Mouse (Mus musculus) testis, adult 2 months (tissue): ENCODE data around the gene Umodl1. TPM values are rescaled to one million over a fixed set of nuclear protein-coding genes. Genes with fewer than 3 reads are reported as not detected.

Experiments used
- H3K27ac ChIP-seq: fragments of 200-500 bp; 2 replicates; pipeline ENCODE4 v1.5.1; 2012; ENCODE audit warnings: low read depth, low read length; ENCODE audit not compliant: control insufficient read depth, insufficient read depth
- H3K27me3 ChIP-seq: fragments of 200-500 bp; 2 replicates; pipeline ENCODE4 v1.6.1; 2012; ENCODE audit warnings: mild to moderate bottlenecking, low read length, moderate library complexity; ENCODE audit not compliant: control insufficient read depth, insufficient read depth
- H3K36me3 ChIP-seq: fragments of 200-500 bp; 2 replicates; pipeline ENCODE4 v1.6.1; 2012; ENCODE audit warnings: mild to moderate bottlenecking, low read length; ENCODE audit not compliant: control insufficient read depth, insufficient read depth
- H3K4me1 ChIP-seq: fragments of 200-500 bp; 2 replicates; pipeline ENCODE4 v1.6.1; 2012; ENCODE audit warnings: low read length; ENCODE audit not compliant: control insufficient read depth, insufficient read depth
- H3K4me3 ChIP-seq: fragments of 200-500 bp; 2 replicates; pipeline ENCODE4 v1.5.1; 2012; ENCODE audit warnings: low read depth, mild to moderate bottlenecking, low read length, moderate library complexity, mixed read lengths; ENCODE audit not compliant: control insufficient read depth
- CTCF ChIP-seq: fragments of 200-500 bp; IDR thresholded peaks from 2 replicates; pipeline ENCODE4 v1.5.1; 2012; ENCODE audit warnings: low read depth, mild to moderate bottlenecking, inconsistent platforms, low read length, moderate library complexity; ENCODE audit not compliant: control insufficient read depth, insufficient read depth, insufficient replicate concordance
- POLR2A ChIP-seq: fragments of 200-500 bp; IDR thresholded peaks from 2 replicates; pipeline ENCODE4 v1.6.1; 2012; ENCODE audit warnings: low read depth, mild to moderate bottlenecking, inconsistent platforms, low read length, moderate library complexity; ENCODE audit not compliant: control insufficient read depth
- polyA plus RNA-seq: library from polyadenylated mRNA; depleted of rRNA; stranded (reverse); fragments of >200 nt; gene quantifications from 2 replicates; pipeline ENCODE4 v1.2.3, GENCODE M21; 2012

The Umodl1 gene
- polyA plus RNA-seq, 1 experiment = 10.7 TPM

DNA sequence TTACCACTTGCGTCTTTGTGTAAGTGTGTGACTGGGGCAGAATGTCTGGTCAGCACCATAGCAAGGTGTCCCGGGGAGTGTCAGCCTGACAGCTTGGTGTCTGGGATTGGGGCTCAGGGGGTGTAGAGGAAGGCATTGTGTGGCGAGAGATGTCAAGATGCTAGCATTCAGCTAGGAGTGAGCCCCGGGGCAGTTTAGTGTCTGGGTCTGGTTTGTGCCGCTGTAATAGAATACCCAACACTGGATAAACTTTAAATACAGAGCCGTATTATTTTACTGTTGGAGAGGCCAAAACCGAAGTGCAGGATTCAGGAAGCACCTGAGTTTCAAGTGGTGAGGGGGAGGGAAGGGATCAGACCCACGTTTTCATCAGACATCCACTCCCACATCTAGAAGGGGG lies 82.9 kb downstream of the Umodl1 start:
- no peaks in the 10 kb centered on the region for H3K27me3 ChIP-seq
- H3K4me1 ChIP-seq = no peaks in the 10 kb centered on the region; the same call in none of the 2 replicates
- no peak overlapping the region for H3K4me3 ChIP-seq
- no peaks in the 10 kb centered on the region for H3K36me3 ChIP-seq
- H3K27ac ChIP-seq = no peak overlapping the region
- TF ChIP-seq POLR2A (no peak), CTCF (no peak)

DNA sequence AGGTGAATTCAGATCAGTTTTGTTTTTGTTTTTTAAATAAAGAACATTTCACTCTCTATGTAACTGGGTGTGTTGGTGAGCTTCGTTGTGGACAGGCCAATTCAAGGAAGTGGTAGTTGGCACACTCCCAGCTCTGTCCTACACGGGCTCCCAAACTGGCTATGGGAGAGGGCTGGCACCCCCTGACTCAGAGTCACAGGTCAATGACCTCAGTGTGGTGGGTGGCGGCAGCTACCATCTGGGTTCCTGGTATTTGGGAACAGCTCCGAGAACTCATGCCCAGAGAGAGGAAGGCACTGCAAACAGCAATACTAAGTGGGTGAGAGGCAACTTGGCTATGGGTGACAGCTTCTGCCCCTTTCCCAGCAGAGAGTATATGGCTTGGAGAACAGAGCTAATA lies 83.9 kb downstream of the Umodl1 start:
- H3K27ac ChIP-seq = no peak overlapping the region
- no peak overlapping the region for H3K4me3 ChIP-seq
- no peaks in the 10 kb centered on the region for H3K36me3 ChIP-seq
- no peaks in the 10 kb centered on the region; the same call in none of the 2 replicates for H3K4me1 ChIP-seq
- no peaks in the 10 kb centered on the region for H3K27me3 ChIP-seq
- TF ChIP-seq POLR2A = no peak
- no peak for TF ChIP-seq CTCF

GRCm38 (mm10) chr17:31039626-31040025 lies 85.2 kb downstream of the Umodl1 start:
- no peak overlapping the region for H3K4me3 ChIP-seq
- no peaks in the 10 kb centered on the region; the same call in none of the 2 replicates for H3K4me1 ChIP-seq
- H3K36me3 ChIP-seq = no peaks in the 10 kb centered on the region
- no peak overlapping the region for H3K27ac ChIP-seq
- no peaks in the 10 kb centered on the region for H3K27me3 ChIP-seq
- TF ChIP-seq POLR2A = no peak
- no peak for TF ChIP-seq CTCF

DNA sequence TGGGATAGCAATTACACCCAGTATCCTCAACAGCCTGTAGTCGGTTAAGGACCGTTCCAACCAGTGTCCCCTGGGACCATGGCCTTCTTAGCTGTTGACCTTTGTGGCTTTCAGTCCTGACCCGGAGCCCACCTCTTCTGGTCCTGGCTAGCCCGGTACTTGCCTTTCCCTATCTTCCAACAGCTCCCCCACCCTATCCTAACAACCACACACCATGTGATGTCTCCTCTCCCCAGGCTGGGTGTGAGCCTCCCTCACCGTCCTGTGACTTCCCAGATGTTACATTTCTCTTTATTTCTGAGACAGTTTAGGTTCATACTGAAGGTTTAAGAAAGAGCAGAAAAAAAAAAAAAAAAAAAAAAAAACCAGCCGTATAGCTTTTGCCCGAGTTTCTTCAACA lies 86.0 kb downstream of the Umodl1 start:
- Histone ChIP-seq H3K27me3 (no peaks in the 10 kb centered on the region), H3K27ac (no peak overlapping the region), H3K4me3 (no peak overlapping the region), H3K4me1 (no peaks in the 10 kb centered on the region; the same call in none of the 2 replicates), H3K36me3 (no peaks in the 10 kb centered on the region)
- no peak for TF ChIP-seq CTCF
- no peak for TF ChIP-seq POLR2A

GRCm38 (mm10) chr17:31042751-31043150 lies 88.3 kb downstream of the Umodl1 start:
- Histone ChIP-seq H3K27me3 (no peaks in the 10 kb centered on the region), H3K27ac (no peak overlapping the region), H3K4me1 (no peaks in the 10 kb centered on the region; the same call in 1 of the 2 replicates), H3K4me3 (no peak overlapping the region), H3K36me3 (no peaks in the 10 kb centered on the region)
- TF ChIP-seq CTCF (no peak), POLR2A (no peak)

GRCm38 (mm10) chr17:31057151-31057890 lies 102.9 kb downstream of the Umodl1 start, which contains the start of gene Abcg1:
Gene Abcg1 (plus strand): TSS chr17:31057675.
- Histone ChIP-seq H3K4me3 (peak within 1 kb of the TSS; percentile 51), H3K27ac (no peak within 1 kb of the TSS; the same call in 1 of the 2 replicates), H3K4me1 (peaks cover 20% of the 10 kb centered on the region), H3K36me3 (no peaks in the 10 kb centered on the region), H3K27me3 (no peaks in the 10 kb centered on the region)
- no peak for TF ChIP-seq CTCF
- no peak for TF ChIP-seq POLR2A

- Histone ChIP-seq H3K4me3 (peak overlapping the region; percentile 51), H3K4me1 (peaks cover 20% of the 10 kb centered on the region), H3K27ac (no peak overlapping the region; the same call in 1 of the 2 replicates), H3K27me3 (no peaks in the 10 kb centered on the region), H3K36me3 (no peaks in the 10 kb centered on the region)
- TF ChIP-seq CTCF = no peak
- TF ChIP-seq POLR2A = no peak
Measured at GRCm38 (mm10) chr17:31057891-31058744, 103.7 kb downstream of the Umodl1 start.
